Mouse (Mus musculus): Measurements from ENCODE around the gene Prorsd1. TPM values are rescaled to one million over a fixed set of nuclear protein-coding genes. Genes with fewer than 3 reads are reported as not detected.
A peak's percentile ranks its signal among the peaks of the same experiment; 100 is the strongest.
"Not testable (repeated sequence)": the region's sequence is repeated elsewhere in the genome, so short reads cannot be mapped to it uniquely, and the experiment has no call there.

The Prorsd1 gene
- total and polyA plus RNA-seq, 3 experiments = 23.8 to 63.9 (median 38.4) TPM

- Histone ChIP-seq H3K4me1 (ENCODE audit: control insufficient read depth in 1 of 2, insufficient read depth in 2 of 2) (peaks cover 4 to 45% of the 10 kb centered on the region in 2 experiments; a peak in 3 of 4 replicates), H3K4me2 (ENCODE audit: insufficient read depth, low read depth, poor library complexity, severe bottlenecking) (peak overlapping the region; percentile 99), H3K4me3 (replicated peaks in 1 of 3; ENCODE audit: low read depth in 2 of 3, low read length in 2 of 3, poor library complexity in 1 of 3) (peak overlapping the region; percentile 73 to 91 (median 81)), H3K36me3 (replicated peaks in 1 of 2; ENCODE audit: control insufficient read depth in 1 of 2, insufficient read depth in 1 of 2, low read length in 1 of 2) (peaks cover 28 to 40% of the 10 kb centered on the region in 2 experiments), H3K79me2 (replicated peaks; ENCODE audit: control insufficient read depth, extremely low read depth, insufficient read depth, poor library complexity, severe bottlenecking) (peaks cover 35% of the 10 kb centered on the region), H3K9ac (ENCODE audit: insufficient read depth, low read depth) (peak overlapping the region; percentile 98), H3K27ac (ENCODE audit: insufficient read depth, low read depth) (peak overlapping the region; percentile 24; the same call in 1 of the 2 replicates), H3K9me3 (replicated peaks; ENCODE audit: low read length) (no peaks in the 10 kb centered on the region), H3K27me3 (replicated peaks) (no peaks in the 10 kb centered on the region)
- dilution Hi-C loops (cut with MboI; ENCODE audit: extremely low pct_ligation_motif_present, extremely low pct_unique_long_range_greater_than_20kb, low sequenced_read_pairs) (no loop called here), in situ Hi-C loops (cut with MboI; ENCODE audit: low pct_ligation_motif_present, low pct_unique_long_range_greater_than_20kb, low sequenced_read_pairs) (loop anchor here (5.0 to 25.0 kb wide), 3 partner anchors 146 to 338 kb away; partner anchors contain the start of gene Rtn4)
- DNase-seq (ENCODE audit: extremely low read depth) = no peak
- TF ChIP-seq CHD1 (IDR thresholded peaks at IDR 0.05; ENCODE audit: low read depth, low read length) = peak; percentile 12; the same call in 1 of the 2 replicates
- 0 out of 2 replicates have a peak, but pooled peaks have one; percentile 3 for TF ChIP-seq MYC (IDR thresholded peaks at IDR 0.05; ENCODE audit: low read depth, low read length)
- TF ChIP-seq PAX5 (IDR thresholded peaks at IDR 0.05; ENCODE audit: low read length) = no peak
- peak; percentile 19 for TF ChIP-seq SIN3A (IDR thresholded peaks at IDR 0.05; ENCODE audit: low read length)
Observed at GRCm38 (mm10) chr11:29546762-29547161, 31.9 kb upstream of the Prorsd1 start.

- peaks cover 4 to 42% of the 10 kb centered on the region in 2 experiments; a peak in 3 of 4 replicates for H3K4me1 ChIP-seq (ENCODE audit: control insufficient read depth in 1 of 2, insufficient read depth in 2 of 2)
- H3K9me3 ChIP-seq (replicated peaks; ENCODE audit: low read length); dilution Hi-C loops (cut with MboI; ENCODE audit: extremely low pct_ligation_motif_present, extremely low pct_unique_long_range_greater_than_20kb, low sequenced_read_pairs): not testable (repeated sequence)
Observed at GRCm38 (mm10) chr11:29546297-29546696, 31.5 kb upstream of the Prorsd1 start.

GRCm38 (mm10) chr11:29545150-29545752 lies 30.4 kb upstream of the Prorsd1 start:
- H3K4me3 ChIP-seq (replicated peaks in 1 of 3; ENCODE audit: low read depth in 2 of 3, low read length in 2 of 3, poor library complexity in 1 of 3) = peak overlapping the region in 1 of 3 experiments; percentile 34
- dilution Hi-C loops (cut with MboI; ENCODE audit: extremely low pct_ligation_motif_present, extremely low pct_unique_long_range_greater_than_20kb, low sequenced_read_pairs); H3K27me3 ChIP-seq (replicated peaks); DNase-seq (ENCODE audit: extremely low read depth); H3K9me3 ChIP-seq (replicated peaks; ENCODE audit: low read length); H3K27ac ChIP-seq (ENCODE audit: insufficient read depth, low read depth): not testable (repeated sequence)
- H3K4me2 ChIP-seq (ENCODE audit: insufficient read depth, low read depth, poor library complexity, severe bottlenecking) = peak overlapping the region; percentile 42; the same call in 1 of the 2 replicates
- in situ Hi-C loops (cut with MboI; ENCODE audit: low pct_ligation_motif_present, low pct_unique_long_range_greater_than_20kb, low sequenced_read_pairs) = loop anchor here (5.0 to 25.0 kb wide), 3 partner anchors 147 to 340 kb away; partner anchors contain the start of gene Rtn4
- peaks cover 34 to 54% of the 10 kb centered on the region in 2 experiments for H3K36me3 ChIP-seq (replicated peaks in 1 of 2; ENCODE audit: control insufficient read depth in 1 of 2, insufficient read depth in 1 of 2, low read length in 1 of 2)
- H3K4me1 ChIP-seq (ENCODE audit: control insufficient read depth in 1 of 2, insufficient read depth in 2 of 2) = peaks cover 2 to 32% of the 10 kb centered on the region in 2 experiments; a peak in 3 of 4 replicates
- H3K79me2 ChIP-seq (replicated peaks; ENCODE audit: control insufficient read depth, extremely low read depth, insufficient read depth, poor library complexity, severe bottlenecking) = peaks cover 35% of the 10 kb centered on the region
- H3K9ac ChIP-seq (ENCODE audit: insufficient read depth, low read depth) = peak overlapping the region; percentile 98
- TF ChIP-seq ZMIZ1 (IDR thresholded peaks at IDR 0.05; ENCODE audit: low read depth, low read length) = peak; percentile 72
- 0 out of 2 replicates have a peak, but pooled peaks have one; percentile 27 for TF ChIP-seq MXI1 (IDR thresholded peaks at IDR 0.05; ENCODE audit: low read depth, low read length)
- peak; percentile 52; the same call in 1 of the 2 replicates for TF ChIP-seq POLR2A (IDR thresholded peaks at IDR 0.05; ENCODE audit: low read depth, low read length)
- TF ChIP-seq POLR2AphosphoS2 (IDR thresholded peaks at IDR 0.05; ENCODE audit: low read depth, low read length) = peak; percentile 24; the same call in 1 of the 2 replicates
- peak; percentile 56; the same call in 1 of the 2 replicates for TF ChIP-seq CHD2 (IDR thresholded peaks at IDR 0.05; ENCODE audit: low read length)
- peak; percentile 40 for TF ChIP-seq ZNF384 (IDR thresholded peaks at IDR 0.05; ENCODE audit: low read depth, low read length)

More at GRCm38 (mm10) chr11:29546297-29546696, 31.5 kb upstream of the Prorsd1 start:
- not testable (repeated sequence) for DNase-seq (ENCODE audit: extremely low read depth); H3K27me3 ChIP-seq (replicated peaks)
- in situ Hi-C loops (cut with MboI; ENCODE audit: low pct_ligation_motif_present, low pct_unique_long_range_greater_than_20kb, low sequenced_read_pairs) = loop anchor here (5.0 to 25.0 kb wide), 3 partner anchors 146 to 339 kb away; partner anchors contain the start of gene Rtn4
- peak overlapping the region; percentile 98 for H3K9ac ChIP-seq (ENCODE audit: insufficient read depth, low read depth)
- TF ChIP-seq POLR2A (IDR thresholded peaks at IDR 0.05; ENCODE audit: low read depth, low read length) (0 out of 2 replicates have a peak, but pooled peaks have one; percentile 10), CHD1 (IDR thresholded peaks at IDR 0.05; ENCODE audit: low read depth, low read length) (0 out of 2 replicates have a peak, but pooled peaks have one; percentile 1), SIN3A (IDR thresholded peaks at IDR 0.05; ENCODE audit: low read length) (peak; percentile 4), MYC (IDR thresholded peaks at IDR 0.05; ENCODE audit: low read depth, low read length) (0 out of 2 replicates have a peak, but pooled peaks have one; percentile 19), TBP (conservative IDR thresholded peaks at IDR 0.05; ENCODE audit: low read depth, low read length) (0 out of 2 replicates have a peak, but pooled peaks have one; percentile 33)
- H3K4me3 ChIP-seq (replicated peaks in 1 of 3; ENCODE audit: low read depth in 2 of 3, low read length in 2 of 3, poor library complexity in 1 of 3) = peak overlapping the region; percentile 73 to 91 (median 81)
- H3K4me2 ChIP-seq (ENCODE audit: insufficient read depth, low read depth, poor library complexity, severe bottlenecking) = peak overlapping the region; percentile 99
- H3K36me3 ChIP-seq (replicated peaks in 1 of 2; ENCODE audit: control insufficient read depth in 1 of 2, insufficient read depth in 1 of 2, low read length in 1 of 2) = peaks cover 32 to 44% of the 10 kb centered on the region in 2 experiments
- H3K27ac ChIP-seq (ENCODE audit: insufficient read depth, low read depth) = peak overlapping the region; percentile 24; the same call in 1 of the 2 replicates
- peaks cover 35% of the 10 kb centered on the region for H3K79me2 ChIP-seq (replicated peaks; ENCODE audit: control insufficient read depth, extremely low read depth, insufficient read depth, poor library complexity, severe bottlenecking)

Measured in CH12.LX (cell line).